Mouse (Mus musculus): Measurements from ENCODE around the gene Borcs8. TPM values are rescaled to one million over a fixed set of nuclear protein-coding genes. Genes with fewer than 3 reads are reported as not detected.

Borcs8 gene
- polyA plus RNA-seq (2016; fragmentation: Nextera tagmentation; extraction: Ambion mirVana): 38.2 and 42.1 TPM in 2 replicates

DNA sequence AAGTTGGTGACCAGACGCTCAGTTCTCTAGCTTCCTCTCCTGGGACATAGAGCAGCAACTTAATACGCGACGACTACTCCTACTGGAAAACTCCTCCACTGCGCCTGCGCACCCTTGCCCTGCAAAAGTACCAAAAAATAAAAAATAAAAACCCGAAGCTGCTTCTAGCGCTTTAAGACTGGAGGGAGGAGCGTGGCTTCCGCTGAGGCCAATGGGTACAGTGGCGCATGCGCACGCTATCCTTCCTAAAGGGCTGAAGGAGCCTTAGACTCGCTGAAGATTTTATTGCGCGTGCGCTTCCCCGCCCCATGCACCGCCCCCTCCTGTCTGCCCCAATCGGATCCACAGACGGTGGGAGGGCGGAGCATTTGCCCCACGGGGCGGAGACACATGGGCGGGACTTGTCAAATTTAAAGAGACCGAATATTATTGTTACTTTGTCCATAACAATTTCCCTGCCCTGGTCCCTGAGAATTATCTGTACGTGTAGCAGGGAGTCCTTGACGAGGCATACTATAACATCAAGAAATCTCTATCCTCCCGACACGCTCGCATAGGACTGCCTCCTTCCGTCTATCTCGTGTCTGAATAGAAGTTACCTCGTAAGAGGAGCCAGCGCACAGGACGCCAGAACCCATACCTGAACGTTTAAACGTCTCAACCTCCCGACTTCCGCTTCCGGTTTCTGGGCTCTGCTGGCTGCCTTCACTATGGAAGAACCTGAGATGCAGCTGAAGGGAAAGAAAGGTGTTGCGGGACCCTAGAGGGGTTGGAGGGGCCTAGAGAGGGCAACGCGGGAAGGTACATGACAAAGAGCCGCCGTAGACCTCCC, at the start of gene Borcs8, which contains the start of the genes Rfxank and Mef2b:
Borcs8 (plus strand) TSS at position 474 of the 832 bp plus-strand sequence.
Rfxank (minus strand) TSS at position 129 of the 832 bp plus-strand sequence.
Mef2b (plus strand) TSS at position 686 of the 832 bp plus-strand sequence.
- under 1% methylated on average over 46 of the region's 46 CpGs for WGBS
- Histone ChIP-seq H3K4me3 (peak within 1 kb of the TSS; percentile 73), H3K4me2 (replicated peaks) (peak within 1 kb of the TSS; percentile 83), H3K27ac (peak within 1 kb of the TSS; percentile 85), H3K36me3 (peaks cover 49% of the 10 kb centered on the region), H3K27me3 (no peaks in the 10 kb centered on the region), H3K9me3 (replicated peaks) (no peaks in the 10 kb centered on the region), H3K4me1 (peaks cover 21% of the 10 kb centered on the region), H3K9ac (peak within 1 kb of the TSS; percentile 79)
- ATAC-seq (ENCODE audit: low FRiP score): peak; percentile 98

DNA sequence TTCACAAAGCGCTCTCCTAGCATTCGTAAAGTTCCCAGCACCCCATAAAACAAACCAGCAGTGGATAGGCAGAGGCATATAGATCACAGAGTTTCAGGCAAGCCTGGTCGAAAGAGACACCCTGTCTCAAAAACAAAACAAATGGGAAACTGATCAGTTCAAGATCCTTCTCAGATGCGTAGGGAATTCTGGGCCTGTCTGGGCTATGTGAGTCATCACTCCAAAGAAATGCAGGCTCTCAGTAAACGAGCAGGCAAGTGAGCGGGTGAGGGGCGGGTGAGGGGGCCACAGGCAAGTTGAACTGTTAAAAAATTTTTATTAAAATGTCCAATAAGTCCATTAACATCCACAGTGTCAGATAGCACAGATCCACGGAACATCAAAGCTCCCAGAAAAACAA, 46.5 kb upstream of the Borcs8 start:
- no peak for ATAC-seq (ENCODE audit: low FRiP score)
- H3K27me3 ChIP-seq: peaks cover 32% of the 10 kb centered on the region
- H3K9me3 ChIP-seq (replicated peaks): no peaks in the 10 kb centered on the region
- H3K4me2 ChIP-seq (replicated peaks): no peak overlapping the region
- WGBS: 67% methylated on average over 8 of the region's 8 CpGs
- H3K4me1 ChIP-seq: peaks cover 25% of the 10 kb centered on the region
- H3K4me3 ChIP-seq: no peak overlapping the region
- no peak overlapping the region for H3K27ac ChIP-seq
- peaks cover 38% of the 10 kb centered on the region for H3K36me3 ChIP-seq
- H3K9ac ChIP-seq: no peak overlapping the region

DNA sequence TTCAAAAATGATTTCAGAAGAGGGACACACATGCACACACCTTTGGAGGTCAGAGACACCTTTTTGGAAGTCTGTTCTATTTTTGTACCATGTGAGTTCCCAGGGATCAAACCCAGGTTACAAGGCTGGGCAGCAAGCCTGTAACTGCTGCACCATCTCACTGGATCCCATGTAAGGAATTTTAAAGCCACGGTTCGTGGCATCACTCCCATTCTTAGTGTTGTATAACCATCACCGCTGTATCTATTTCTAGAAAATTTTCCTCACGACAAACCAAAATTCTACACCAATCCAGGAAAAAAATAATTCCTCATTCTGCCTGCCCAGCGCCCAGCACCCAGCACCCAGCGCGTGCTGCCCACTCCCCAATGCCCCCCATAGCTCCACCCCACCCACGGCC, 40.0 kb upstream of the Borcs8 start:
- Histone ChIP-seq H3K4me1 (no peaks in the 10 kb centered on the region), H3K9ac (no peak overlapping the region), H3K27me3 (no peaks in the 10 kb centered on the region), H3K27ac (no peak overlapping the region), H3K4me2 (replicated peaks) (no peak overlapping the region), H3K36me3 (peaks cover 90% of the 10 kb centered on the region), H3K9me3 (replicated peaks) (no peaks in the 10 kb centered on the region), H3K4me3 (no peak overlapping the region)
- no peak for ATAC-seq (ENCODE audit: low FRiP score)
- WGBS: 81% methylated on average over 8 of the region's 8 CpGs

GRCm38 (mm10) chr8:70100241-70100640, 39.1 kb upstream of the Borcs8 start:
- Histone ChIP-seq H3K27me3 (no peaks in the 10 kb centered on the region), H3K4me3 (no peak overlapping the region), H3K4me1 (peaks cover 5% of the 10 kb centered on the region), H3K4me2 (replicated peaks) (no peak overlapping the region), H3K9me3 (replicated peaks) (no peaks in the 10 kb centered on the region), H3K9ac (no peak overlapping the region), H3K36me3 (peaks cover 93% of the 10 kb centered on the region), H3K27ac (no peak overlapping the region)
- no peak for ATAC-seq (ENCODE audit: low FRiP score)
- 92% methylated on average over 8 of the region's 8 CpGs for WGBS

GRCm38 (mm10) chr8:70104506-70104905, 34.8 kb upstream of the Borcs8 start:
- H3K9ac ChIP-seq: peak overlapping the region; percentile 18; the same call in 1 of the 2 replicates
- H3K27ac ChIP-seq: no peak overlapping the region
- no peak overlapping the region for H3K4me3 ChIP-seq
- H3K4me1 ChIP-seq: peaks cover 8% of the 10 kb centered on the region
- H3K27me3 ChIP-seq: peaks cover 7% of the 10 kb centered on the region; the same call in 1 of the 2 replicates
- no peak overlapping the region for H3K4me2 ChIP-seq (replicated peaks)
- no peaks in the 10 kb centered on the region for H3K9me3 ChIP-seq (replicated peaks)
- H3K36me3 ChIP-seq: peaks cover 92% of the 10 kb centered on the region
- 17% methylated on average over 6 of the region's 6 CpGs for WGBS
- peak; percentile 42; the same call in 1 of the 2 replicates for ATAC-seq (ENCODE audit: low FRiP score)

- Histone ChIP-seq H3K4me1 (peaks cover 8% of the 10 kb centered on the region), H3K4me2 (replicated peaks) (no peak overlapping the region), H3K27me3 (peaks cover 11% of the 10 kb centered on the region), H3K9ac (no peak overlapping the region; the same call in 1 of the 2 replicates), H3K36me3 (peaks cover 92% of the 10 kb centered on the region), H3K27ac (no peak overlapping the region), H3K9me3 (replicated peaks) (no peaks in the 10 kb centered on the region), H3K4me3 (no peak overlapping the region)
- no peak for ATAC-seq (ENCODE audit: low FRiP score)
- WGBS: 82% methylated on average over 7 of the region's 7 CpGs
These were observed 34.4 kb upstream of the Borcs8 start for GRCm38 (mm10) chr8:70104922-70105321.

GRCm38 (mm10) chr8:70110451-70110850, 28.8 kb upstream of the Borcs8 start:
- WGBS: 95% methylated on average over 2 of the region's 2 CpGs
- Histone ChIP-seq H3K9me3 (replicated peaks) (no peaks in the 10 kb centered on the region), H3K4me3 (no peak overlapping the region), H3K27ac (no peak overlapping the region), H3K27me3 (peaks cover 66% of the 10 kb centered on the region), H3K4me2 (replicated peaks) (no peak overlapping the region), H3K36me3 (peaks cover 97% of the 10 kb centered on the region), H3K4me1 (peaks cover 11% of the 10 kb centered on the region), H3K9ac (no peak overlapping the region)
- ATAC-seq (ENCODE audit: low FRiP score): no peak

DNA sequence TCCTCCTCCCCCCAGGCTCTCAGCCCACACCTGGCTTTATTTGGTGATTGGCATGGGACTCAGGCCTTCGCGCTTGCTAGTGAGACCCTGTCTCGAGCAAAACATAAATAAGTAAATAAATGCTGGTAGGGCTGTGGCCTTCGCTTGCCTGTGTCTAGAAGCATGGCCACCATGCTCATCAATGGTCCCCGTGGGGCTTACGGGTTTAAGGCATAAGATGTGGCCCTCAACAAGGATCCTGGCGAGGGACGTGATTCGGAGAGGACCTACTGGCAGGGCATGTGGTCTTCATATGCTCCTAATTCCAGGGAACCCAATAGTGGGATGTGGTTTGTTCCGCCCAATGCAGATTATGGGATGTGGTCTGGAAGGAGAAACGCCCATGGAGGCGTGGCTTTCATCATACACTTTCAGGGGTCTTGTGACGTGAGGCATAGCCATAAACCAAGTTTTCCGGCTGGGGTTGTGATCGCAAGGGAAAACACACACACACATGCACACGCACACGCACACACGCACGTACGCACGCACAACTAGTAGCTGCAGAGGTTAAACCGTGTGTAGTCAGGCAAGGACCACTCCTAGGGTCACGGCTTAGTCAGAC, 28.0 kb upstream of the Borcs8 start:
- H3K36me3 ChIP-seq: peaks cover 96% of the 10 kb centered on the region
- no peak overlapping the region for H3K27ac ChIP-seq
- peaks cover 11% of the 10 kb centered on the region for H3K4me1 ChIP-seq
- WGBS: 54% methylated on average over 23 of the region's 23 CpGs
- H3K9me3 ChIP-seq (replicated peaks): no peaks in the 10 kb centered on the region
- H3K27me3 ChIP-seq: peaks cover 73% of the 10 kb centered on the region
- H3K9ac ChIP-seq: no peak overlapping the region
- no peak for ATAC-seq (ENCODE audit: low FRiP score)
- no peak overlapping the region for H3K4me3 ChIP-seq
- no peak overlapping the region for H3K4me2 ChIP-seq (replicated peaks)

GRCm38 (mm10) chr8:70112401-70113016, 26.8 kb upstream of the Borcs8 start:
- Histone ChIP-seq H3K27me3 (peaks cover 79% of the 10 kb centered on the region), H3K27ac (no peak overlapping the region), H3K9me3 (replicated peaks) (no peaks in the 10 kb centered on the region), H3K36me3 (peaks cover 91% of the 10 kb centered on the region), H3K4me3 (no peak overlapping the region), H3K4me1 (peaks cover 22% of the 10 kb centered on the region), H3K4me2 (replicated peaks) (0 out of 2 replicates have a peak overlapping the region, but pooled peaks have one; percentile 2), H3K9ac (no peak overlapping the region)
- ATAC-seq (ENCODE audit: low FRiP score): peak; percentile 27; the same call in 1 of the 2 replicates
- 8% methylated on average over 43 of the region's 43 CpGs for WGBS

DNA sequence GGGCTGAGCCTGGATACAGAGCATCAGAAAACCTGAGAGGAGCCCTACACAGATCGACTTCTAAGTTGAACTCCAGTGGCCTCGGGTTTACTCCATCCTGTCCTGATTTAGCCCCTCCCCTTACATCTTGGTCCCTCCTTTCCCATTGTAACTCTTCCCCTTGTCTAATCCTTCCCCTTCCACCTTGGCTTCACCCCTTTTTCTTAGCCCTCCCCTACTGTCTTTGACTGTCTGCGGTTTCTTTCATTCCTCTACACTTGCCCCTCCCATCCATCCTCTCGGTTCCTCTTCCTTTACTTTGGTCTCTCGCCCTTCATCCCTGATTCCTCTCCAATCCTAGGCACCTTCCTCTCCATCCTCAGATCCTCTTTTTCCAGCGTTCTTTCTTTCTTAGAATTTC, 24.8 kb upstream of the Borcs8 start:
- Histone ChIP-seq H3K9ac (no peak overlapping the region), H3K27me3 (peaks cover 80% of the 10 kb centered on the region)
- no peak for ATAC-seq (ENCODE audit: low FRiP score)

DNA sequence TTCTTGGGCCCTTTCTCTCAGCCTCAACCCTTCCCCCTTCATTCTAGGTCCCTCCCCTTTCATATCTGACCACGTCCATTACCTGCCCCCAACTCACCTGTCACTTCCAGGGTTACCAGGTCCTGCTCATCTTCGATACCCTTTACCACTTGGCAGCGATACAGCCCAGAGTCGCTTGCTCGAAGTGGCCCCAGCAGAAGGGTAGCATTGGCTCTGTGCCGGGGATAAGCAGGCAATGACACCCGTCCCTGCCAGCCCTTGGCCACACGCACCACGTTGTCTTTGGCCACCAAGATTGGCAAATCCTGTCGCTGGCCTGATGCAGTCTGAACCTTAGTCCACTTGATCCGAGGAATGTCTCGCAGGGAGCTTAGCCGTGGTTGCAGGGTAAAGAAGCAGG, 24.4 kb upstream of the Borcs8 start:
- 74% methylated on average over 13 of the region's 13 CpGs for WGBS
- Histone ChIP-seq H3K4me3 (no peak overlapping the region), H3K36me3 (peaks cover 68% of the 10 kb centered on the region), H3K27ac (no peak overlapping the region), H3K9me3 (replicated peaks) (no peaks in the 10 kb centered on the region), H3K4me2 (replicated peaks) (no peak overlapping the region), H3K4me1 (peaks cover 29% of the 10 kb centered on the region), H3K27me3 (peaks cover 80% of the 10 kb centered on the region), H3K9ac (no peak overlapping the region)
- ATAC-seq (ENCODE audit: low FRiP score): no peak

More for the DNA sequence above, 24.8 kb upstream of the Borcs8 start:
- peaks cover 72% of the 10 kb centered on the region for H3K36me3 ChIP-seq
- H3K27ac ChIP-seq: no peak overlapping the region
- 31% methylated on average over 6 of the region's 6 CpGs for WGBS
- peaks cover 29% of the 10 kb centered on the region for H3K4me1 ChIP-seq
- no peak overlapping the region for H3K4me2 ChIP-seq (replicated peaks)
- no peaks in the 10 kb centered on the region for H3K9me3 ChIP-seq (replicated peaks)
- no peak overlapping the region for H3K4me3 ChIP-seq

GRCm38 (mm10) chr8:70117611-70118010, 21.7 kb upstream of the Borcs8 start:
- H3K36me3 ChIP-seq: peaks cover 40% of the 10 kb centered on the region
- peaks cover 54% of the 10 kb centered on the region for H3K27me3 ChIP-seq
- H3K4me1 ChIP-seq: peaks cover 30% of the 10 kb centered on the region
- H3K4me3 ChIP-seq: 0 out of 2 replicates have a peak overlapping the region, but pooled peaks have one; percentile 65
- H3K4me2 ChIP-seq (replicated peaks): peak overlapping the region; percentile 81
- no peaks in the 10 kb centered on the region for H3K9me3 ChIP-seq (replicated peaks)
- 8% methylated on average over 9 of the region's 9 CpGs for WGBS
- ATAC-seq (ENCODE audit: low FRiP score): no peak
- no peak overlapping the region for H3K27ac ChIP-seq
- 0 out of 2 replicates have a peak overlapping the region, but pooled peaks have one; percentile 88 for H3K9ac ChIP-seq
